Mouse (Mus musculus) regulatory T cell (primary cell): ENCODE results near the gene Rab3il1.

Experiments used
- in situ Hi-C: fragments of 300-600 bp; cut with MboI, MseI; formaldehyde crosslinking; loops from one replicate; pipeline ENCODE4 v1.15.1; 2025; ENCODE audit warnings: high pct_unique_total_duplicates

Gene Rab3il1

GRCm38 (mm10) chr19:10037534-10037933 lies 36.1 kb downstream of the Rab3il1 start:
- in situ Hi-C loops = loop anchor here (5.0 kb wide), 1 partner anchor 45 kb away; no protein-coding TSS in a partner anchor

DNA sequence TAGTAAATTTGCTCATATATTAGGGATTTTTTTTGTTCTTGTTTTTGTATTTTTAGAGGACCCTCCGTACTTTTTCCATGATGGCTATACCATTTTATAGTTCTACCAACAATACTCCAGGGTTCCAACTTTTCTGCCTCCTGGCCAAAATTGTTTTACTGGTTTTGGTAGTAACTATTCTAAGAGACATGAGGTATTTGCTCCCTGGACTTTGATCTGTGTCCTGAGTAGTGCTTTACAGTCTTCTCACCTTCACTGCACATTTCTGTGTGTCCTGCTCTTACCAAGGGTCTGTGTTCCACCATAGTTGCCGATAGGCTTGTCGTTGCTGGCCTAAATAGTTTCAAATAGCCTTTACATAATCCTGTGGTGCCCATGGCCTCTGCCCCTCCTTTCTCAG lies 36.9 kb downstream of the Rab3il1 start:
- in situ Hi-C loops = loop anchor here (5.0 kb wide), 1 partner anchor 46 kb away; no protein-coding TSS in a partner anchor

DNA sequence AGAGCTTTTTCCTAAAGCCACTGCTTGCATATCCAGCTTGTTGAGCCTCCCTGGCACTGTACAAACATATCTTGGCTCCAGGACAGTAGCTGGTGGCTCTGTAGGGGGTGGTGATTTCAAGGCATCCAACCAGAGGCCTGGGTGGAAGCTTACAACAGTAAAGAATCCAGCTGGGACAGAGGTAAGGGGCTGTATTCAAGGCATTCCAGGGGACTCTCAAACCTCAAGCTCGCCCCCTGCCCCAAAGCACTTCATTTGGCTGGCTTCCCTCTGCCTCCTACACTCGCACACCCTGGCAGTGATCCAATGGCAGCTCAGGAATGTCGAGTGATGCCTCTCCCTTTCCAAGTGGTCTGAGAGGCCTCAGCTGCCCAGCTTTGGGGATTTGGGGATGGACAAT lies 37.4 kb downstream of the Rab3il1 start:
- in situ Hi-C loops = loop anchor here (5.0 kb wide), 1 partner anchor 47 kb away; no protein-coding TSS in a partner anchor

- in situ Hi-C loops = loop anchor here (5.0 kb wide), 1 partner anchor 47 kb away; no protein-coding TSS in a partner anchor
Measured at GRCm38 (mm10) chr19:10039615-10040014, 38.1 kb downstream of the Rab3il1 start.

DNA sequence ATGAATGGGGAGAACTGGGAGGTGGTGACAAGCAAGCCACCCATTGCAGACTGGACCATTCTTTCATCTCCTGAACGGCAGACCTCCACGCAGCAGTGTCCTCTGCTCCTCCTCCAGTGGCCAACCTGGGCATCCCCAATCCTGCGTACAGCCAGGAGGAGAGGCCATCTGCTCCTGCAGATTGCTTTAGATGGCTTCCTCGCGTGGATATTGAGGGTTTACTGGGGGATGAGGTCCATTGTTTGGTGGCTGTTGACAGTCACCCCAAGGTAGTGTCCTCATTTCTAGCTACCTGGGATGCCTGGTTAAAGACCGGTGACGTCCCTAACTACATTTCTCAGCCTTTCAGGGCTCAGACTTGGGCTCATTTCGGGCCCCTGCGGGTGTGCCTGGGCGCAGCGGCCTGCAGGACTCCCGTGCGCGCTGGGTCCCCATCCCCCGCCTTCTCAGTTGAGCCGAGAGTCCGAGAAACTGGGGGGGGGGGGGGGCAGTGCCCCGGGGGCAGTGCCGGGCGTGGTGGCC lies 39.5 kb downstream of the Rab3il1 start:
- in situ Hi-C loops = no loop called here

GRCm38 (mm10) chr19:10041388-10042148 lies 40.1 kb downstream of the Rab3il1 start, which contains the start of gene Fads3:
Gene Fads3, plus strand, starts transcription at chr19:10041569.
- in situ Hi-C loops = no loop called here

GRCm38 (mm10) chr19:10042232-10042631 lies 40.8 kb downstream of the Rab3il1 start:
- in situ Hi-C loops = no loop called here

GRCm38 (mm10) chr19:10042816-10043215 lies 41.3 kb downstream of the Rab3il1 start:
- in situ Hi-C loops = no loop called here

- in situ Hi-C loops = no loop called here
Measured at GRCm38 (mm10) chr19:10043643-10044042, 42.2 kb downstream of the Rab3il1 start.

DNA sequence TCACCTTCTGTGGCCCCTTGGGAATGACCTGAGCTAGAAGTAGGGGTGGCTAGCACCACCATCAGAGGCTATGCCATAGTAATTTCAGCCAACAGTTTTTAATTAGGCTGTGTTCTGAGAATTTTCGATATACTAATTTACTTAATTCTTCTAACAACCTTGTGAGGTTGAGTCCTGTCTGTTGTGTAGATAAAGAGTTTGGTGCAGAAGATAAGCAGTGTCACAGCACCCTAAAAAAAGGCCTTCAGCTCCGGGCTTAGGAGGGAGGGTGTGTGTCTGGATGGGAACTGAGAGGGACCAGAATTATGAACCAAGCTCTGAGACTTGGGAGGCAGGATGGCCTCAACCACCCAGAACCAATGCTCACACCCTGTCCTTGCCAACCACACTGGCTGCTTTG lies 44.2 kb downstream of the Rab3il1 start:
- in situ Hi-C loops = no loop called here

DNA sequence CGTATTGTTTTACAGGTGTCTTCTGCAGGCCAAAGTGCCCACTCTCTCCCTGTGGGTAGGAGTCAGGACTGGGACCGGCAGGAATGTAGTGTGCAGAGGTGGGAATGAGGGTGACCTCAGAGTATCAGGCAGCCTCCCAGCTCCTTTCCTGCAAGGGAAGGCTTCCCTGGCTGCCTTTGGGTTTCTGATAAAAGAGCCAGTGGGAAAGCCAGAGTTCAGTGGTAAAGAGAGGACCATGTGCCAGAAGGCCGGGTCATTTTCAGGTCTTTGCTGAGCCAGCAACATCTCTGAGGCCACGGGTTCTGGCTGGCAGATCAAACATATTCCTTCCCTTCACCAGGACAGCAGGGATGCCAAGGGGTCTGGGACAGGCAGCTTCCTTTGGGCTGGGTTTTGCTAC lies 44.9 kb downstream of the Rab3il1 start:
- in situ Hi-C loops = no loop called here

DNA sequence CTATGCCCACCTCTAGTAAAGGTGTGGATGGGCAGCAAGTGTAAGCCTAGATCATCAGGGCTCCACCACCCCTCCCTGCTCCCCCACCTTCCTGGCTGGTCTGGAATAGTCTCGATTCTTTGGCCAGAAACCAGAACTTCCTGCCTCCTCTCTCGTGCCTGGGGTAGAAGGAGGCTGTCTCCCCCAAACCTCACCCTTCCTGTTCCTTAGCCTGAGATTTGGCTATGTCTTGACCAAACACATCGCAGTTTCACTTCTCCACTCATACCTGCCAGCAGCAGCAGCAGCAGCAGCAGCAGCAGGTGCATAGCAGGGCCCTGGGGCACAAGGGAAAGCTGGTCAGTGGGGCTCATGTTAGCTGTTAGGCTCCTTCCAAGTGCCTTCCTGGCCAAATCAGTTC lies 45.5 kb downstream of the Rab3il1 start:
- in situ Hi-C loops = no loop called here

GRCm38 (mm10) chr19:10049533-10049932 lies 48.1 kb downstream of the Rab3il1 start:
- in situ Hi-C loops = no loop called here

- in situ Hi-C loops = no loop called here
Measured at GRCm38 (mm10) chr19:10050438-10050837, 49.0 kb downstream of the Rab3il1 start.

- in situ Hi-C loops = no loop called here
Measured at GRCm38 (mm10) chr19:10052698-10053097, 51.2 kb downstream of the Rab3il1 start.

GRCm38 (mm10) chr19:10053692-10054260 lies 52.3 kb downstream of the Rab3il1 start:
- in situ Hi-C loops = no loop called here

DNA sequence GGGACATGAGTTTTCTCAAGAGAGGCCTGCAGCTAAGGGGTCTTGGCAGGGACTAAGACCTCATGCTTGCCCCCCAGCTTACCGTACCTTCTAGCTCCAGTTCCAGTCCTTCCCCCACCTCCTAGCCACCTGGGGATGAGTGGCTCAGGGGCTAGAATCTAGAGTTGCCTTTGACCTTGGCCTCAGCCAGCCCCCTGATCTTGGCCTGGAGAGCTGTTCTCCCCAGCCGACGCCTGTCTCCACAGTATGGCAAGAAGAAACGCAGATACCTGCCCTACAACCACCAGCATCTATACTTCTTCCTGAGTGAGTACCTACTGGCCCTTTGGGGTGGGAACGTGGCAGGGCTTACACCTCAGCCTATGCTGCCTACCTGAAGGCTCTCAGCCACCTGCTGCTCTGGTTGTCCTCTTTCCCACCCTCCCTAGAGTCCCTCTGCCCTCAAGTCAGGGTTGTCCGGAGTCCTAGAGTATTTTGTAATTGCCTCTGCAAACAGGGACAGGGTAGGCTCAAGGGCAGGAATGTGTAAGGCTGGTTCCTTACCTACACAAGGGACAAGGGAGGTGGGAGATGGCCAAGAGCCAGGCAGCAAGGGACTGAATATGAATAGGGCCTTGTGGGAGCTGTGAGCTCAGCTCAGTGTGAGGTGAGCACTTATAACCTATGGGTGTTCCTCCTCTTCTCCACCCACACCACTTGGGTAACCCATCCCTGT lies 53.0 kb downstream of the Rab3il1 start:
- in situ Hi-C loops = no loop called here

DNA sequence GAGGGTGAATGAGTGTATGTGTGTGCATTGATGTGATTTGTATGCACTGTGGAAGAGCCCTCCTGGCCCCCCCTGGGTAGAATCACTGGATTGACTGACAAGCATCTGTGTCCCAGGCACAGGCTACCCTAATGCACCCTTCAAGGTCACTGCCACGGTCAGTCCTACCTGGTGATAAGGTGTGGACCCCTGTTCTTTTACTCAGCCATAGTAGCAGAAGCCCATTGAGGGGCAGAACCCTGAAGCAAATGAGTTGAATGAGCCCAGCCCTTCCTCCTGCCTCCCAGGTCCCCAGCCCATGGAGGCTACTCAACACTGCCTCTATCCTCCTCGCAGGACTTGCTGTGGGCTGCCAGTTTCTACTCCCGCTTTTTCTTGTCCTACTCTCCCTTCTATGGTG lies 53.8 kb downstream of the Rab3il1 start:
- in situ Hi-C loops = no loop called here

GRCm38 (mm10) chr19:10055783-10056660 lies 54.6 kb downstream of the Rab3il1 start:
- in situ Hi-C loops = no loop called here

DNA sequence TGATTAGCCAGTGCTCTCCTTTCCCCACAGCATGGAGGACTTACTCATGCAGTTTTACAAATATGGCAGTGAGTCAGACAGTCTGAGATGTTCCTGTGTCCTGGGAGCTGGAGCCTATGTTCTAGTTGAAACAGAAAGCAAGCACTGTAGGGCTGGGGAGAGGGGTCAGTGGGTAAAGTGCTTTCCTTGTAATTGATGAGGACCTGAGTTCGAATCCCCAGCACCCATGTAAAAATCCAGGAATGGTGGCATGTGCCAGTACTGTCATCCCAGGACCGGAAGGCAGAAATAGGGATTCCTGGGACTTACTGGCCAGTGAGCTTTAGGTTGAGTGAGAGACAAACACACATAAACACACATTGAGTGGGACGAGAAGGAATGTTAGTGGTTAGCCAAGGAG lies 55.2 kb downstream of the Rab3il1 start:
- in situ Hi-C loops = no loop called here
